Mouse (Mus musculus): ENCODE results near the gene Zfp541. TPM values are rescaled to one million over a fixed set of nuclear protein-coding genes. Genes with fewer than 3 reads are reported as not detected.

The Zfp541 gene
- polyA plus RNA-seq (2011; ENCODE audit: insufficient read depth, insufficient read length, low read depth, missing spikeins) = not detected in 2 replicates

DNA sequence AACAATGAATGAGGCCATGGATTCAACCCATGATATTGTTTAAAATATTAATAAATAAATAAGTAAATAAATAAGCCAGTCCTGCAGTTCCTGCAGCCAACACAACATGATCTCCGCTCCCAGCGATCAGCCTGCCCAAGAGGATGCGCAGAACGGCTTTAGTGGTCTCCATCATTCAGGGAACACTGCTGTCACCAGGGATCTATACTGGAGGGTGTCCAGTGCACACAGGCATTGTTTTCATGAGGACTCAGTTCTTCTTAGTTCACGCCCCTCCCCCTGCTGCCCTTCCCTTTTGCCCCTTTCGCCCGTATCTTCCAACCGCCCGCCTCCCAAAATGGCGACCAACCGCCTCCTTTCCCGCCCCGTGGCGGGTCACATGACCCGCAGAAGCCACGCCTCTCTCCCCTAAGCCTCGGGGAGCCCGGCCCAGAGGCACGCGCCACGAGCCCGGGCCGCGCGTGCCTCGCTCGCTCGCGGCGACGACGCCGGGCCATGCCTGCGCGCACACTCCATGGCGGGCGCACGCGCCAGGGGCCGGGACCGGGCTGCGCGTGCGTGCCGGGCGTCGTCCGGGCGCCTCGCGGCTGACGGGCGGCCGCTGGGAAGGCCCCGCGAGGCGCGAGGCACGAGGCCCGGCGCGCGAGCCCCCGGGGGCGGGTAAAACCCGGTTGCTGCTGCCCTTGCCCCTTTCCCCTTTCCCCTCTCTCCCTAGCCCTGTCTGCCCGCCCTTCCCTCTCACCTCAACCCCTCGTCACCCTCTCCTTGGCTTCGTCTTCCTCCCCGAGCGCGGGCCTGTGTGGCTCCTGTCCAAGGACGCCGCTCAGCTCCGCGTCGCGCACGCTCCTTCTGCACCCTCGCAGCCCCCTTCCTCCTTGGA lies at the start of gene Zfp541:
Gene Zfp541 (plus strand): TSS at position 596 of the 880 bp plus-strand sequence.
- TF ChIP-seq CTCF (IDR thresholded peaks at IDR 0.05; ENCODE audit: low read depth, low read length) (no peak), POLR2A (IDR thresholded peaks at IDR 0.05; ENCODE audit: insufficient read depth, low read length) (no peak), EP300 (IDR thresholded peaks at IDR 0.05; ENCODE audit: insufficient read depth, low read depth, low read length) (no peak)
- Histone ChIP-seq H3K4me3 (ENCODE audit: low read depth, low read length) (no peak within 1 kb of the TSS), H3K27ac (ENCODE audit: insufficient read depth, low read length) (no peak within 1 kb of the TSS), H3K36me3 (ENCODE audit: control insufficient read depth, insufficient read depth, low read length, poor library complexity, severe bottlenecking) (no peaks in the 10 kb centered on the region), H3K9ac (ENCODE audit: low read depth, poor library complexity, severe bottlenecking) (no peak within 1 kb of the TSS), H3K27me3 (ENCODE audit: control insufficient read depth, insufficient read depth, low read length, poor library complexity, severe bottlenecking) (peaks cover 4% of the 10 kb centered on the region), H3K9me3 (replicated peaks; ENCODE audit: control insufficient read depth, insufficient read depth, low read length, poor library complexity, severe bottlenecking) (peaks cover 5% of the 10 kb centered on the region), H3K4me1 (ENCODE audit: control insufficient read depth, insufficient read depth, low read length) (no peaks in the 10 kb centered on the region)

DNA sequence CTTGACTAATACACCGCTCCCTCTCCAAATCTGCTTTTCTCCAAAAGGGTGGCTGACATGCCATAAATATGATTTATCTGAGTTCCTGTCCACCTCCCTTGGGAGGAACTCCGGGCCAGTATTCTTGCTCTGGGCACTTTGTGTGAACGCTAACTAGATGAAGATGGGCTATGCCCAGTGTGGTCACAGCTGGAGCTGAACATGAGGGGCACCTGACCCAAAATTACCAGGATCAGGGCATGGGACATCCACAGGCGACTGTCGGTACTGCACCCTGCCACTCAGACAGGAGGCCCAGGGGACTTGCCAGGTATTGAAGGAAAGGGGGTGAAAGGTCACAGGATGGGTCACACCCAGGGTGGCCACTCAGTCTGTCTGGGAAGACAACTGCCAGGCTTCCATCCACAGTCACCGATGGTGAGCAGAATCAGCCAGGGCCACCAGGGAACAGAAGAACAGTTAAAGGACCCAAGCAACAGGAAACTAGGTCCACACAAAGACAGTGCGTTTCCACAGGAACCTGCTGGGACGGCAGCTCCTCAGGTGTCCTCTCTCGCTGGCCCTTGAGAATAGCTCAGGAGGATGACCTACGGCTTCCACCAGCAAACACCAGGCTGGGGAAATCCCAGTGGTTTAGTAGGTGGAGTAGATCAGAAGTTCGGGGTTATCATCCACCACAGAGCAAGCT lies 48.9 kb upstream of the Zfp541 start:
- Histone ChIP-seq H3K27ac (ENCODE audit: insufficient read depth, low read length) (no peak overlapping the region), H3K27me3 (ENCODE audit: control insufficient read depth, insufficient read depth, low read length, poor library complexity, severe bottlenecking) (no peaks in the 10 kb centered on the region), H3K4me1 (ENCODE audit: control insufficient read depth, insufficient read depth, low read length) (peaks cover 1% of the 10 kb centered on the region), H3K36me3 (ENCODE audit: control insufficient read depth, insufficient read depth, low read length, poor library complexity, severe bottlenecking) (no peaks in the 10 kb centered on the region), H3K9ac (ENCODE audit: low read depth, poor library complexity, severe bottlenecking) (no peak overlapping the region), H3K9me3 (replicated peaks; ENCODE audit: control insufficient read depth, insufficient read depth, low read length, poor library complexity, severe bottlenecking) (no peaks in the 10 kb centered on the region), H3K4me3 (ENCODE audit: low read depth, low read length) (no peak overlapping the region)
- TF ChIP-seq CTCF (IDR thresholded peaks at IDR 0.05; ENCODE audit: low read depth, low read length) = peak; percentile 53
- TF ChIP-seq EP300 (IDR thresholded peaks at IDR 0.05; ENCODE audit: insufficient read depth, low read depth, low read length) = no peak
- no peak for TF ChIP-seq POLR2A (IDR thresholded peaks at IDR 0.05; ENCODE audit: insufficient read depth, low read length)

DNA sequence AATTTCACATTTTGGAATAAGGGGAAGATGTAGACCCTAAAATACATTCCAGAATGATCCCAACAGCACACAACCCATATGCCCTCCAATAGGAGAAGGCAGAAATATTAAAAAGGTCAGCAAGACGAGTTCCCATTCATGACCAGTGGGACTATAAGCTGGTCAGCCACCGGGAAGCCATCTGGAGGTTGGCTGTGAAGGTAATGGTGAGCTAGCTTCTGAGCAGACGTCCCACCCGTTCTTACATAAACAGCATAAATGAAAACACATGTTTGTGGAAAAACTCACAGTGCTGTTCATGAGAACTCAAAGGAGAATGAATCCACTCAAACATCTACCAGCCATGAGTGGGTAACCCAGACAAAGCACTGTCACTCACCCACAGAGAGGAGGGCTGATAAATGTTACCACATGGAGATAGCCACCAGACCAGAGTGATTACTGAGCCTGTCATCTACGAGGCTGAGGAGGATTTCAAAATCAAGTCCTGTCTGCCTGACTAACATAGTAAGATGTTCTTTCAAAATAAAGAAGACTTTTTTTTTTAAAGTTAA lies 47.8 kb upstream of the Zfp541 start:
- Histone ChIP-seq H3K4me3 (ENCODE audit: low read depth, low read length) (no peak overlapping the region), H3K9me3 (replicated peaks; ENCODE audit: control insufficient read depth, insufficient read depth, low read length, poor library complexity, severe bottlenecking) (no peaks in the 10 kb centered on the region), H3K9ac (ENCODE audit: low read depth, poor library complexity, severe bottlenecking) (no peak overlapping the region), H3K27me3 (ENCODE audit: control insufficient read depth, insufficient read depth, low read length, poor library complexity, severe bottlenecking) (no peaks in the 10 kb centered on the region), H3K27ac (ENCODE audit: insufficient read depth, low read length) (no peak overlapping the region), H3K4me1 (ENCODE audit: control insufficient read depth, insufficient read depth, low read length) (peaks cover 1% of the 10 kb centered on the region), H3K36me3 (ENCODE audit: control insufficient read depth, insufficient read depth, low read length, poor library complexity, severe bottlenecking) (no peaks in the 10 kb centered on the region)
- TF ChIP-seq CTCF (IDR thresholded peaks at IDR 0.05; ENCODE audit: low read depth, low read length) = no peak
- TF ChIP-seq EP300 (IDR thresholded peaks at IDR 0.05; ENCODE audit: insufficient read depth, low read depth, low read length) = no peak
- no peak for TF ChIP-seq POLR2A (IDR thresholded peaks at IDR 0.05; ENCODE audit: insufficient read depth, low read length)

DNA sequence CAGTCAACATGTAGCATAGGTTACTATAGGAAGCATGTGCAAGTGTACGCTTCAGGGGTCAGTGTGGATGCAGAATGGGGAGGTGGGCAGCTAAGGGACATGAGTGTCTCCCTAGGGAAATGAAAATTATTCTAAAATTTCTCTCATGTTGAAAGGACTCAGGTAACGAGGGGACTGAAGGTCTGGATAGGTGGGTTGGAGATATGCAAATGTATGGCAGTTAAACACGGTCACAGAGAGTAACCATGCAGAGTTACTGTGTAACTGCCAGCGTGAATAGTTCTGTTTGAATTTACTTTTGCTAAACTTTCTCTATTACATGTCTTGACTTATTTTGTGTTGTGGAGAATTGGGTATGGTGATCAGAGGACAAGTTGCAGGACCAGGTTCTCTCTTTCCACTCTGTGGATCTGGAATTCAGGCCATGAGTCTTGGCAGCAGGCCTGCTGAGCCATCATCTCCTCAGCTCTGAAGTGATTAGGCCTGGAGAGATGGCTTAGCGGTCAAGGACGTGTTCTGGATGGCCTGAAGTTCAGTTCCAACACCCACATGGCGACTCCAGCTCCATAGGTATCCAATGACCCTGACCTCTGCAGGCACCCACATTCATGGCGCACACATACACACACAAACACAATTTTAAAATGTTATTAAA lies 47.0 kb upstream of the Zfp541 start:
- peaks cover 1% of the 10 kb centered on the region for H3K4me1 ChIP-seq (ENCODE audit: control insufficient read depth, insufficient read depth, low read length)
- H3K27me3 ChIP-seq (ENCODE audit: control insufficient read depth, insufficient read depth, low read length, poor library complexity, severe bottlenecking) = no peaks in the 10 kb centered on the region
- H3K36me3 ChIP-seq (ENCODE audit: control insufficient read depth, insufficient read depth, low read length, poor library complexity, severe bottlenecking) = no peaks in the 10 kb centered on the region
- no peak overlapping the region for H3K9ac ChIP-seq (ENCODE audit: low read depth, poor library complexity, severe bottlenecking)
- no peak overlapping the region for H3K4me3 ChIP-seq (ENCODE audit: low read depth, low read length)
- H3K9me3 ChIP-seq (replicated peaks; ENCODE audit: control insufficient read depth, insufficient read depth, low read length, poor library complexity, severe bottlenecking) = no peaks in the 10 kb centered on the region
- H3K27ac ChIP-seq (ENCODE audit: insufficient read depth, low read length) = no peak overlapping the region
- TF ChIP-seq POLR2A (IDR thresholded peaks at IDR 0.05; ENCODE audit: insufficient read depth, low read length) (no peak), EP300 (IDR thresholded peaks at IDR 0.05; ENCODE audit: insufficient read depth, low read depth, low read length) (no peak), CTCF (IDR thresholded peaks at IDR 0.05; ENCODE audit: low read depth, low read length) (no peak)

DNA sequence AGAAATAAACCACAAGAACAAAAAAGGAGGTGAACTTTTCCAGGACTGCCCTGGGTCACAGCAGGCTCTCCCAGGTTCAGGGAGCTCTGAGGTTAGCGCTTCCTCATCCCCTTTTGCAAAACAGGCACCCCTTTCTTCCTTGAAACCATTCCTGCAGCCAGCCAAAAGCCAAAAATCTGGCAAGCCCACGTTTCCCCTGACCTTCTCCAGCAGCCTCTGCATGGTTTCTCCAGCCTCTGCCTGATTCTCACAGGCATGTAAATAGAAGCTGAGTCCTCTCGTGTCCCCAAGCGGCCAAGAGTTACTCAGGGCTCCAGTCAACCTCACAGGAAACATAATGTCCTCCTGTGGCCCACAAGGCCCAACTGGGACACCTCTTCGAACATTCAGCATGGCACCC lies 46.2 kb upstream of the Zfp541 start:
- Histone ChIP-seq H3K9me3 (replicated peaks; ENCODE audit: control insufficient read depth, insufficient read depth, low read length, poor library complexity, severe bottlenecking) (no peaks in the 10 kb centered on the region), H3K4me3 (ENCODE audit: low read depth, low read length) (no peak overlapping the region), H3K27ac (ENCODE audit: insufficient read depth, low read length) (no peak overlapping the region), H3K36me3 (ENCODE audit: control insufficient read depth, insufficient read depth, low read length, poor library complexity, severe bottlenecking) (no peaks in the 10 kb centered on the region), H3K9ac (ENCODE audit: low read depth, poor library complexity, severe bottlenecking) (no peak overlapping the region), H3K27me3 (ENCODE audit: control insufficient read depth, insufficient read depth, low read length, poor library complexity, severe bottlenecking) (no peaks in the 10 kb centered on the region), H3K4me1 (ENCODE audit: control insufficient read depth, insufficient read depth, low read length) (peaks cover 1% of the 10 kb centered on the region)
- no peak for TF ChIP-seq EP300 (IDR thresholded peaks at IDR 0.05; ENCODE audit: insufficient read depth, low read depth, low read length)
- TF ChIP-seq CTCF (IDR thresholded peaks at IDR 0.05; ENCODE audit: low read depth, low read length) = no peak
- TF ChIP-seq POLR2A (IDR thresholded peaks at IDR 0.05; ENCODE audit: insufficient read depth, low read length) = no peak

All from ES-Bruce4 (cell line).